Mouse (Mus musculus) monocyte, adult 5-6 weeks (primary cell): ENCODE data around the gene Dnajb1. TPM values are rescaled to one million over a fixed set of nuclear protein-coding genes. Genes with fewer than 3 reads are reported as not detected.
"Not testable (repeated sequence)": the region's sequence is repeated elsewhere in the genome, so short reads cannot be mapped to it uniquely, and the experiment has no call there.

Experiments
- ATAC-seq: fragments of 153-309, 156-312 bp; replicated peaks from 2 replicates; pipeline ENCODE4 v1.8.0; 2017; ENCODE audit warnings: mild to moderate bottlenecking; ENCODE audit not compliant: low TSS enrichment, insufficient number of reproducible peaks, severe bottlenecking, poor library complexity, low FRiP score
- total RNA-seq: library from RNA; stranded (forward); fragments of 200-1000, 200-491, 200-594 nt; gene quantifications from 3 replicates; pipeline ENCODE4 v1.2.3, GENCODE M21; 2017

The Dnajb1 gene
- 35.2 to 112 TPM (median 38.5 TPM) in 3 replicates for total RNA-seq

DNA sequence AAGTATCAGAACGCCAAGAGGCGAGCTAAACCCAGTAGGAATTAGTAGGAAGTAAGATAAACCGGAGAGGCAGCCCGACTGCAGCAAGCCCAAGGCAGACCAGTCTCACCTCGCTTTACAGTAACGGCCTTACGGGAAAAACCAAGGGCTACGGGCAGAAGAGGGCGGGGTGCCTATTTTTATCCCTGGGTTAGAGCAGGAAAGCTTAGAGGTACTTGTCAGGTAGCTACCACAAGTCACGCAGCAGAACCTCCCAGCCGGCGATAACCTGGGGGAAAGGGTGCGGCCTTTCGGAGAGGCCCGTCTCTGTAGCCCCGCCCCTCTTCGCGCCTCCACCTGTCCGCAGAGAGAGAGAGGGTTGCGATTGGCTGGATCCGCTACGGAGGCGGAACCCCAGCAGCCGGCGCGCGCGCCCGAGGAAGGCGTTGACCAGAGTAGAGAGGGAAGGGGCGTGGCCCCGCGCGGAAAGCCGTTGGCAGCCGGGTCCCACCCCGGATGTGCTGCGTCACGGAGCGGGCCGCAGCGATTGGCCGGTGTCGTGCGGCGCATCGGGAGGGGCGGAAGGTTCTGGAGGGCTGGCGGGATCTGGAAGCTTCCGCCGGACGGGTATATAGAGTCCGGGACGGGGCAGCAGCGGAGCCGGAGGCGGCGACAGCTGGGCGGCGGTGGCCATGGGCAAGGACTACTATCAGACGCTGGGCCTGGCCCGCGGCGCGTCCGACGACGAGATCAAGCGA lies at the start of gene Dnajb1, which contains the start of gene Tecr:
Dnajb1 (plus strand) TSS at position 533 of the 737 bp plus-strand sequence.
Tecr (minus strand) TSS at position 311 of the 737 bp plus-strand sequence.
- peak; percentile 92 for ATAC-seq

GRCm38 (mm10) chr8:83562669-83563068 lies 45.3 kb upstream of the Dnajb1 start:
- no peak for ATAC-seq

GRCm38 (mm10) chr8:83563246-83563645 lies 44.7 kb upstream of the Dnajb1 start:
- no peak for ATAC-seq

- ATAC-seq, result no peak
Observed at GRCm38 (mm10) chr8:83565731-83566375, 42.1 kb upstream of the Dnajb1 start.

- peak; percentile 94 for ATAC-seq
Observed at GRCm38 (mm10) chr8:83566469-83567395, 41.3 kb upstream of the Dnajb1 start, which contains the start of gene Ndufb7. Ndufb7 (plus strand) TSS chr8:83566671.

DNA sequence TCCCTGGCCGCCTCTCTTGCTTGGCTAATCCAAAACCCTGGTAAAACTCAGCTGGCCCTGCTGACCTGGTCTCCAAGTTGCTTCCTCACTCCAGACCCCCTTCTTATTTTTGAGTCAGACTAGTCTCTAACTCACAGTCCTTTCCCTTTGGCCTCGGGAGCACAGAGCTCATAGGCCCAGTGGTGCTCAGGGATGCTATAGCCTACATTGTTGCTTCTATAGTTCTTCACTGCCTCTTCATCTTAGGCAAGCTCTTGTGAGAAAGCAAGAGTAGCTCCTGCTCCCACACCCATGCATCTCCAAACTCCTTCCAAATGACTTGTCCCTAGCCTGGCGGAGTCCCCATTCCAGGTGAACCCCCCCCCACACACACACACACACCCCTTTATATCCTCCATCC lies 40.3 kb upstream of the Dnajb1 start:
- no peak for ATAC-seq

- ATAC-seq, result no peak
Observed at GRCm38 (mm10) chr8:83568128-83568527, 39.9 kb upstream of the Dnajb1 start.

GRCm38 (mm10) chr8:83568755-83569154 lies 39.2 kb upstream of the Dnajb1 start:
- no peak for ATAC-seq

- ATAC-seq, result no peak
Observed at GRCm38 (mm10) chr8:83569165-83569564, 38.8 kb upstream of the Dnajb1 start.

- ATAC-seq, result no peak
Observed at GRCm38 (mm10) chr8:83570272-83571000, 37.6 kb upstream of the Dnajb1 start.

DNA sequence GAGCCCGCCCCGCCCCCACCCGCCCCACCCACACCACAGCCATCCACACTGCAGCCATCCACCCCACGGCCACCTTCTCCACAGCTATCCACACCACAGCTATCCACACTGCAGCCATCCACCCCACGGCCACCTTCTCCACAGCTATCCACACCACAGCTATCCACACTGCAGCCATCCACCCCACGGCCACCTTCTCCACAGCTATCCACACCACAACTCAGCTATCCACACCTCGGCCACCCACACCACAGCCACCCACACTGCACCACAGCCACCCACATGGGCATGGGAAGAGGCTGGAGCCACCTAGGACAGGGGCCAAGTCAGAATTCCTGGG lies 37.0 kb upstream of the Dnajb1 start:
- ATAC-seq, result not testable (repeated sequence)

GRCm38 (mm10) chr8:83571791-83572190 lies 36.2 kb upstream of the Dnajb1 start:
- no peak for ATAC-seq

DNA sequence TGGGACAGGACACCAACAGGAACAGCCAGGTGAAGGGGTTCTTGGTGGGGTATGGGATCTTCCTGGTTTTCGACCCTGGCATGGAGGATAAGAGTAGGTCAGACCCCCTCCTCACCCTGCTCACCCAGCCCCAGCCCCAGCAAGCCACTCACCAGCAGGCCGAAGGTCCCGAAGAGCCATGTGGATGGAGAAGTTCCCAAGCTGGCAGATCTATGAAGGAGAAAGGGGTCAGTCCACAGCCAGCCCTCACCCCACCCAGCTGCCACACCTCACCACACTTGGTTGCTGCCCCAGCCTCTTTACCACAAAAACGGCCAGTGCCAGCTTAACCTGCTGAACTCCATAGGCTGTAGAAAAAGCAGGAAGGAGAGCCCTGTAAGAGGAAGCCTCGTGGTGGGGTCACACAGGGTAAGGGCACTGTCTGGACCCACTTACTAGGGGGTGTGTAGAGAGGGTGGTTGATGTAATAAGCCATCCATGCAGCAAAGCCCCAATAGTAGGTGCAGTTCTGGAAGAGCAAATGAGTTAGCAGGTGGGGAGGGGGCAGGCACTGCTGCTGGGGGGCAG lies 35.7 kb upstream of the Dnajb1 start:
- no peak for ATAC-seq

DNA sequence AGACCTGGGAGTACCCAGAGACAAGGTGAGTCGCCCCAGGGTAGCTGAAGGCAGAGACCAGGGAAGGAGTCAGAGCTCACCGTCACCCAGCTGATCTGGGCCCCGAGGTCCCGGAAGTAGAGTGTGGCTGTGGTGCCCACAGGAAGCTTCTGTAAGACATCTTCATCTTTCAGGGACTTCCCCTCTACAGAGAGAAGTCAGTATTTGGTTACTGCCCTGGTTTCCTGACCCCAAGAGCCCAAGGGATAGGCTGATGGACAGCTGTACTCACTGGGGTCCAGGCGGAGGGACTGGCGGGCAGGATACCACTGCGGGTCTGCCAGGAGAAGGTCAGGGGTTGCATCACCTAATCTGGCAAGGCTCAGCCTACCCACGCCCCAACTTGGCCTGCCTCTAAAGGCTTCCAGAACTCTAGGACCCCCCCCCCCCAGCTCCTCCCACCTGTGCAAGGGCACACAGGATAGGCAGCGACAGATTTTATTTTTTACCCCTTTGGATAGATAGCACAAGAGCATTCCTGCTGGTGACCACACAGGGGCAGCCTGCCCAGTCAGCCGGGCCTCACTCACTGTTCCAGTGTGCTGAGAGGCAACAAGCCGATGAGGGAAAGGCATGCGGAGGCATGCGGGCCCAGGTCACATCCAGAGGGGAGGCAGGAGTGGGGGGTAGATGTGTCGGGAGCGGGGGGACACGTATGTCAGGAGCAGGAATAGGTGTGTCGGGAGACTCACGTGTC lies 34.7 kb upstream of the Dnajb1 start:
- peak; percentile 79 for ATAC-seq

DNA sequence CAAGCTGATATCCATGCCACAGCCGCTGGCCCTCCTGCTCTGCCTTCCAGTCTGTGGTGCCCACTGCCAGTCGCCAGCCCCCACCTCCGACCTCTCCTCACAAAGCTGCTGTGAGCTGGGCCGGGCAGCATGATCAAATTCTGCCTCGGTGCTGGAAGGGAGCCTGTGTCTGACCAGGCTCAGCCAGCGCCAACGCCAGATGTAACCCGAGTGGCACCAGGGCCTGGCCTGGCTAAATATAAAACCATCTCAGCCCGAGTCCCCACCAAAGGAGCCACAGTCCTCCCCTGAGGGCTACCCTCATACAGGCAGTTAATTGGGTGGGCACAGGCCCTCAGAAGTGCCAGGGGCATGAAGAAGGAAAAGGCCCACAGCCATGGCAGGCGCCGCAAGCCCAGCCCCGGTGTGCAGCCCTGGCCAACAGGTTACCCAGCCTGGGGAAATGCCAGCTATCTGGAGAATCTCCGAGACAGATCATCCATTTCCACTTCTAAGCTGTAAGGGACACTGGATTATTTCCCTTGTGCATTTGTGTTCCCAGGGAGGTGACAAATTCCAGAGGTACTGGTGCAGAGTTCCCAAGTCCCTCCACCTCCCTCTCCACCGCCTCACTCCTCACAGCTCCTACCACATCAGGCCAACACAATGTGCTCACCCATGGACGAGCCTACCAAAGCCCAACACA lies 33.2 kb upstream of the Dnajb1 start:
- ATAC-seq, result no peak

GRCm38 (mm10) chr8:83575561-83576515 lies 32.2 kb upstream of the Dnajb1 start:
- ATAC-seq, result no peak
